Mouse (Mus musculus): ENCODE measurements at regions not wholly inside any gene's neighbourhood (a gene's known extent, or its start where the extent isn't known, plus 50 kb on each side); places are given as distances from the start of the nearest gene placed in this dataset.

DNA sequence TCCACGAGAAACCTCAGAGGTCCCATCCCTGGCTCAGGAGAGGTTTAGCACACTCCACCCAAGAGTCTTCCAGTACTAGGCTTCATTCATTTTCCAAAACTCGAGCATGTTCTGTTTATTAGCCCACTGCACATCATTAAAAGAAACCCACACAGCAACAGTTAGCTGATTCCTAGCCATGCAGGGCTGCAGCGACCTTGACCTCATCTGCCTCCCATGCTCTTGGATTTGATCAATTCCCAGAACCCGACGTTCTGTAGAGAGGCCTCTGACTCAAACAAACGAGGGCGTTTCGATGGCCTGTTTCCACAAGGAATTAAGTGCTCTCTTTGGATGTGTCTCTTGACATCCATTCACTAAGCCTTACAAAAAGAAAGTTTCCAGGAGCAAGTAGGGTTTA, 294.9 kb downstream of the Lyplal1 start:
- intact Hi-C loops (cut with DNase I) = no loop called here
- no peak for DNase-seq (ENCODE audit: low spot score in 2 of 2)

DNA sequence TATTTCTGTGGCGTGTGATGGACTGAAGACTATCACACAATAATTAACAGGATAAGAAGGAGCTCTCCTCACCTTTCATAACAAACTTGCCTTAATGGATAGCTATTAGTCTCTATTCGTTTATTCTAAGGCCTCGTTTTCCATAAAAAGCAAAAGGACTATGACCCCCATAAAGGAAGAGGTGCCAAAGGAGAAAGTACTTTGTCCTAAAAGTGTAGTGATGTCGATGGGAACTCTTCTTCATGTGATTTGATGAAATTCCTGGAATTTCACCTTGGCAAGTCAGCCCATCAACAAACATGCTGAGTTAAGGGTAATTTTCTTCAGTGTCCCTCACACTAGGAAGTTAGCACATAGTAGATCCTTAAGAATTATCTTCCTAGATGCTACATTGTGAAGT, 293.9 kb downstream of the Lyplal1 start:
- no peak for DNase-seq (ENCODE audit: low spot score in 2 of 2)
- intact Hi-C loops (cut with DNase I) = no loop called here

DNA sequence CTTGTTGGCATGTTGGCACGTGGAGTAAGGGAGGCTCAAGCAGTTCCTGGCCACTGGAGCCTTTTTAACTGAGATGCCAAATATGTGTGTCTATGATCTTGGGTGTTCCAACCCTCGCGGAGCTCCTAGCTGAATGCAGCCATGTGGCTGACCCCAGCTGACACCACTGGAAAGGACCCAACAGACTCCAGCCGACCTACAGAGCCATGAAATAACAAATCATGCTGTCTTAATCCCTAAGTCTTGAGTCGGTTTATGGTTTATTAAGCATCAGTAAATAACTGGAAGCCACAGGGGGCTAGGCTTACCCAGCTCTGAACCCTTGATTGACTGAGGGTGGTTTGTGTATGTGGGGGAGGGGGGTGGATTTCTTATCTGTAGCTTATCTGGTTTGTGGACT, 293.2 kb downstream of the Lyplal1 start:
- intact Hi-C loops (cut with DNase I) = no loop called here
- no peak for DNase-seq (ENCODE audit: low spot score in 2 of 2)

DNA sequence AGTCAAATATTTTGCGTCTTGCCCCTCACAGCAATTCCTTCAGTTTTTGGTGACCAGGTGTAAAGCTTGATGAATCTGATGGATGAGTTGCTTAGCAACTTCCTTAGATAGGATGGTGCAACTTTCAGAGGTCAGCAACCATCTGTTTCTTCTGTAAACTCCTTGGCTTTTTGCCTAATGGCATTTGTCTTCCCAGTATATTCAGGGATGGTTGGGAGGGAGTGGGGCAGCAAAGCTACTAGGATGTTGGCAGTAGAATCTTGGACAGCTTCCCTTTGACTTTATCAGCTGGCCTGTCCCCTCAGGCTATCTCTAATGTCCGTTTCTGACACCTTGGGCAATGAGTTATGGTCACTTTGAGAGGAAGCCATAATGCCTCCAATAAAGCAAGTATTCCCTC, 289.1 kb downstream of the Lyplal1 start:
- intact Hi-C loops (cut with DNase I) = no loop called here
- no peak for DNase-seq (ENCODE audit: low spot score in 2 of 2)

DNA sequence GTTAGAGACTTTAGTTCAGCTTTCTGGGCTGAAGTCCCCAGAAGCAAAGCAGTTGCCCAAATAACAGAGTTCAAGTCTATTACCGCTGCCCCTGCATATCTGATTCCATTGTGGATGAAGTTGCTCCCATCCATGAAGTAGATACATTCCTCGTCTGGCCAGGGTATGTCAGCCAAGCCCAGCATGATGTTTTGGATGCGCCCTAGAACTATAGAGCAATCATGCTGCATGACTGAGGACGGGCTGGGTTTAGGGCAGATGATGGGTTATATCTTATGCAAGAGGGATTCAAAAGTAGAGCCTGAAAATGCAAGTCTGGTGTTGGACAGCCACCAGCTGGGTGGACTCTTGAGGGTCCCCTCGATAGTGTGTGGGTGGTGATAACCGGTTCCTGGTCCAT, 288.6 kb downstream of the Lyplal1 start:
- DNase-seq (ENCODE audit: low spot score in 2 of 2) = no peak

DNA sequence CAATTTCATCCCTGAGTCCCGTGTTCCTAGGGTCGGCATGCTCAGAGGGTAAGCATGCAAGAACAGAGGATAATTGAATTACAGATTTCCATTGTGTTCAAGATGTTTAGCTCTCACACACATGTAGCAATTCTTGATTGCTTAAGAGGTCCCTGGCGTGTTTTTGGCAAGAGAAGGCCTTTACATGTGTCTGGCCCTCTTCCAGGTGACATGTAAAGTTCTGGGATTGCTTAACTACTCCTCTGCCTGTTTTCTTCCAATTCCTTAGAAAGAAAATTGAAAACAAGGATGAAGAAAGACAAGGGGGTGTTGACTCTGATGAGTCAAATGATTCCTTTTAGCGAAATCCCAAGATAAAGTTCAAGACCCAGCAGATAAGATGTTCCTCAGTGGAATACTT, 285.1 kb downstream of the Lyplal1 start:
- DNase-seq (ENCODE audit: low spot score in 2 of 2) = no peak
- intact Hi-C loops (cut with DNase I) = no loop called here

More for the DNA sequence above, 288.6 kb downstream of the Lyplal1 start:
- intact Hi-C loops (cut with DNase I) = no loop called here

DNA sequence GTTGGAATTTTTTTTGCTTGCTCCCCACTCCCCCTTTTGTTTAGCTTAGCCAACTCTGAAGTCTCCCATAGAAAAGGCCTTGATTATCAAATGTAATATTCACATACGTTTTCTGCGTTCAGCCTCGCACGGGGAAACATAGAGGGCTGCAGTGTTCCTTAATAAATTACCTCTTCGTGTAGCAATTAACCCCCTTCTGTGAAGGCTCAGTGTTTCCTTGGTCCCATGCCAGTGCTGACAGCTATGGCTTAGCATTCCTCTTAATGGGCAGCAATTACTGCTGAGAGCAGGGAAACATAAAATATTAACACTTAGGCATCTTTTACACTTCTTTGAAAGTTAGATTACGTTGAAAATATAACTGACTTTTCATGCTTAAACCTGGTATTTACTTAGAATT, 282.9 kb downstream of the Lyplal1 start:
- intact Hi-C loops (cut with DNase I) = no loop called here
- no peak for DNase-seq (ENCODE audit: low spot score in 2 of 2)

DNA sequence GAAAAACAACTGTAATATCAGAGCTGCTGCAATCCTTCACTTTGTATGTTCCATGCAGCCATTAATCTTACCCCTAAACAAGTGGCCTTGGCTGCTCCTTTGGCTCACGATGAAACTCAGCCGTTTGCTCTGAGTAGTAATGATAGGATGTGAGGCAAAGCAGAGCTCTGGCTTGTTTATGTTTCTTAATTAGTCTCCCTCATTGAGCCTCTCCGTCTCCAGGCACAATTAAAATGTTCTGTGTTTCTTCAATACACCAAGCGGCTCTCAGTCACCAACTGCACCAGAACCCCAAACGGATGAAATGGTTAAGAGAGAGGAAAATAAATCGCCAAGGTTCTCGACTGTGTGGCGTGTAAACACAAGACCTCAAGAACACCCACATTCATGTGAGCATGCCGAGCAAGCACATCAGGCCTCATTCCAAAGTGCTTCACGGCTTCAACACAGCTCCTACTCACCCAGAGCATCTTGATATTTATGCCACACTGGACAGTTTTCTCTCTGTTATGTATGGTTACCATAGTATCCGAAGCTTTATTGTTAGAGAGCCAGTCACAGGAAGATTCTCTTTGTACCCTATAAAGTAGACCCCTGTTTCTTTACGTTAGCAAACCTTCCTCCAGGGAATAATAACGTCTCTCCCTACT, 280.4 kb downstream of the Lyplal1 start:
- peak in 1 of 2 experiments; percentile 10 for DNase-seq (ENCODE audit: low spot score in 2 of 2)
- intact Hi-C loops (cut with DNase I) = no loop called here

DNA sequence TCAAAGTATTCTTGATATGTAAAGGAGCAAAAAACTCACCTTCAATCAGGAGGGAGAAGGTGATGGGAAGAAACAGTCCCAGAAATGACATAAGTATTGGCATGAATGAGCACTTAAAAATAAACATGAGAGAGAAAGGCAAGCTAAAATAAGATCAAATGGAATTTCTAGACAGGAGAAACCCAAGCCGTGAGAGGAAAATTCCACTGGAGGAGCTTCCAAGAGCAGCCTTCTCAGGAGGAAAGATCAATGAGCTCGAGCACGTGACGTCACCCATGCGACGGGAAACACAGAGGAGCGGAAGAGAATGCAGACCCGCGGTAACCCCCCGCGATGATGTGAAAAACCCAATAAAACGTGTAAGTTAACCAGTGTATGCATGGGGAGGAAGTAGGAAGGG, 274.6 kb downstream of the Lyplal1 start:
- intact Hi-C loops (cut with DNase I) = no loop called here
- peak; percentile 17 to 25 for DNase-seq (ENCODE audit: low spot score in 2 of 2)

DNA sequence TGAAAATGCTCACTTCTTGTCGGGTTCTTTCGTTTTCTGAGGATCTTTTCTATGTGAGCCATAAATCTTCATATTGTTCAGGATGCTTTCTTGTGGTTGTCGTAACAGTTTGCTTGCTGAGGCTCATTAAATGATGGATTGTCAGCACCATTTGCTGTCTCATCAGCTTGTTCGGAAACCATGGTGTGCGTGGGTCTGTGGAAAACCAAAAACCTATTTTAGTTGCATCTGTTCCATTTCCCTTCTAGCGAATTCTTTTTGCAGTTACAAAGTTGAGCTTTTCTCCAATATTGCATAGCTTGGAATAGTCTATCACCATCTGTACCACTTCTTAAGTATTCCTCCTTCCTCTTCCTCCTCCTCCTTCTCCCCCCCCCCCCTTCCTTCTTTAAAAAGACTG, 269.9 kb downstream of the Lyplal1 start:
- intact Hi-C loops (cut with DNase I) = loop anchor here (5.0 kb wide), 1 partner anchor 115 kb away; no protein-coding TSS in a partner anchor
- DNase-seq (ENCODE audit: low spot score in 2 of 2) = peak in 1 of 2 experiments; percentile 21

DNA sequence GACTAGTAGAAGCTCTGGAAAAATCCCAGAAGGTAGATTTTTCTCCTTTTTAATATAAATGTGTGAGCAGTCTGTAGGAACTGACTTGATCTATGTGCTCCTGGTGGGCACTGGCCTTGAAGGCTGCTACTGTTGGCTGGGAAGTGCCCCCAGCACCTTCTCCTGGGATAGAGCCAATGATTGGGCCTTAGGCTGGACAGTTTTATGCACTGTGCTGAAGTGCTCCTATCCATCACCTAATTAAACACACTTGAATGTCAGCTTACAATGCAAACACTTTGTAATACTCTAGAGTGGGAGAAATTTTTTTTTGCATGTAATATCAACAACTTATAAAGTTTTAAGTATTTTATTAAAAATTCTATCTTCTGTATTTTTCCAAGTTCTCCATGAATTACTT, 266.5 kb downstream of the Lyplal1 start:
- no peak for DNase-seq (ENCODE audit: low spot score in 2 of 2)
- intact Hi-C loops (cut with DNase I) = no loop called here

DNA sequence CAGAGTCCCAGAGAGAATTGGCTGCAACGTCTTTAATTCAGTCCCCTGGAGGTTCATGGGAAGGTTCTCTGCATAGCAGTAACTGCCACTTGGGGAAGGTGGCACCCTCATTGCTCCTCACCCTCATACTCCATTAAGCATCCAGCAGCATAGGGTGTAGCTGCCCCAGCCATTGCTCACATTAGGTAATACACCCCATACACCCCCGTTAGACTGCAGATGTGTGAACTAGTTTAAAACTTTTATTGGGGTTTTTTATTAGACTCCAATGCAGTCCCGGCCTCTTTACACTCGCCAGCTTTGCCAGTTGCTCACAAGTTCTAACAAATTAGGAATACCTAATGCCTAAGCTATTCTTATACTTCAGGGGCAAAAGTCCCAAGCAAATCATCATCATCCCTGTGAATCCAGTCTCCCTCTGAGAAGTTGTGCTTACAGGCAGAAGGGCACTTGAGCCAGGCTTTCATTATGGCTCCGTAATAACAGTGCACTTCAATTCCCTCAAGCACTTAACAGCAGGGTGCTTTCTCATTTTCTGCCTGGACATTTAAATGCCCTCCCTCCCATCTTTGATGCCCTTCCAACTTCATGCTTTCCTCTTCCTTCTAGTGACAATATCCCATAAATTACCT, 265.7 kb downstream of the Lyplal1 start:
- intact Hi-C loops (cut with DNase I) = no loop called here
- no peak for DNase-seq (ENCODE audit: low spot score in 2 of 2)

DNA sequence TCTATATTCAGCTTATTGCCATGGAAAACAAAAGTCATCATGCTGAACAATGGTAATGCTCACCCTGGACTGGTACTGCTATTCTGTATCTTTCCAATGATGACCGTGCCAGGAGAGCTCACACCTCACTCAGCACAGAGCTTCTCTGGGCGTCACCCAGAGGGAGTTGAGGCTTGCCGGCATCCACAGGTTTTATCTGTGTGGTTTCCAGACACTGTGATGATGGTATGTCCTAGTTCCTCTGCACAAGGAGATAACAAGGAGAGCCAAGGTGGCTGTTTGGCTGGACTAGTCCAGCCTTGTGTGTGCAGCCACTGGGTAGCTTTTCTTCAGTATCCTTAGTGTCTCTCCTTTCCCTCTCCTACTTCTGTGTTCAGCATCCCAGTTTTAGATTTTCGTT, 255.4 kb downstream of the Lyplal1 start:
- DNase-seq (ENCODE audit: low spot score in 2 of 2) = no peak
- intact Hi-C loops (cut with DNase I) = loop anchor here (10.0 kb wide), 1 partner anchor 137 kb away; no protein-coding TSS in a partner anchor

DNA sequence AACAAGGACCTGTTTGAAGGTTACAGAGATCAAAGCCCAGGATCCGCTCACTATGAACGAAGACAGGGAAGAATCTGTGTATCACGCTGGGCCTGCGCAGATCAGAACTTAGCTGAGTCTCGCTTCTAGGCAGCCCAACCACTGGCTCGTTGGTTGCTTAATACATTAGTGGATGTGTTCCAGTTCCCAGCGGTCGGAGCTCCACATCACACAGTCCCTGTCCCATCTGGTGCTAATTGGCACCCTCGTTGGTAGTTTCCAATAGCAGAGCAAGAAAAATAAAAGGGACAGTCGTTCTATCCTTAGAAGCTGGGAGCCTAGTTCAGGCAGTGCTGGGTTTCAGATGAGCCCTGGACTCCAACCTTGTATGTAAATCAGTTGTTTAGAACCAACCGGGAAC, 251.2 kb downstream of the Lyplal1 start:
- no peak for DNase-seq (ENCODE audit: low spot score in 2 of 2)
- intact Hi-C loops (cut with DNase I) = loop anchor here (10.0 kb wide), 1 partner anchor 141 kb away; no protein-coding TSS in a partner anchor

DNA sequence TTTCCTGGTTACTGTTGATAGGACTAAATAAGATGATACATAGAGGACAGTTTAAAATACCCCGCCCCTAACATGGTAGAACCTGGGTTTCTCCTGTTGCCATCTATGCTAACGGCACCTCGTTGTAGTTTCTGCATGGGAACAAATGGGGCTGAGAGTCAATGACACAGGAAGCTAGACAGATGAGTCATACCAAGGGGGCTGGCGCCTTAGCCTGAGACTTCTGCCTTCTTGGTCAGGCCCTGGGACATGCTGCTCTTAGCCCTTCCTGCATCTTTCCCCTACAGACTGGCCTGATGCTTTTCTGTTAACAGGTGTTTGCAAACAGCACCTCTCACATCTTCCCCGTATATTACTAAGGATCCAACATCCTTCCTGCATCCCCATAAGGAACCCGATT, 250.5 kb downstream of the Lyplal1 start:
- intact Hi-C loops (cut with DNase I) = loop anchor here (10.0 kb wide), 1 partner anchor 142 kb away; no protein-coding TSS in a partner anchor
- DNase-seq (ENCODE audit: low spot score in 2 of 2) = no peak

DNA sequence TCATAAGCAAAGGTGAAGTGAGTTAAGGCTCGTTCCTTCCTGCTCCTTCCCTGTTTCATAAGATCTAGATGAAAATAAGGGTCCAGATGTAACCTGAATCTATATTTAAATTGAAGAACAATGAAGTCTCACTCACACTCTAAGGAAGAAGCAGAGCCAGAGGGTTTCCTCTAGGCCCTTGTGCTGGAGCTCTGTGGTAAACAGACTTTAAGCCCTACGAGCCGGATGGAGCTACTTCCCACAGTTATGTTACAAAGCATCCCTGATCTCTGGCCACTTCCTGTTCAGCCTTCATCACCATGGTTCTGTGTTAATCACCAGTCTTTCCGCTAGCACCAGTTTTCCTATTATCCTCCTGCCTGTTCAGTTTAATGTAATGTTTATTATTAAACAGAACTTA, 250.1 kb downstream of the Lyplal1 start:
- DNase-seq (ENCODE audit: low spot score in 2 of 2) = no peak

DNA sequence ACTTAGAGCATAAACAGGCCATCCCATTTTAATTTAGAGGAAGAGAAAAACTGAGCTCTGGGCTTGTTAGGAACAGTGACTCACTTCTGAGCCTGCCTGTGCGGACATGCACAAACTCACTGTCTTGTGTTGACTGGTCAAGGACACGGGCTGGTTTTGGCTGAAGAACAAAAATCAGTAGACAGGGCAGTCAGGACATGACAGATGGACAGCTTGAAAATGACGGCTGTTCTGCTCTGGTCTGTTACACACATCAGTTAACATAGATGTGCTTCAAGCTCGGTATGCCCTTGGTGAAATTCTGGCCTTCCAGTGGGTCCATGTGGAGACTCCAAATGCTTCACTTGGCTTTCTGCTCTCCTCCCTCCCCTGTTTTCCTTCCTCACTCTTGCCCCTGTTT, 248.4 kb downstream of the Lyplal1 start:
- DNase-seq (ENCODE audit: low spot score in 2 of 2) = no peak
- intact Hi-C loops (cut with DNase I) = loop anchor here (10.0 kb wide), 1 partner anchor 144 kb away; no protein-coding TSS in a partner anchor

More for the DNA sequence above, 250.1 kb downstream of the Lyplal1 start:
- intact Hi-C loops (cut with DNase I) = loop anchor here (10.0 kb wide), 1 partner anchor 142 kb away; no protein-coding TSS in a partner anchor

DNA sequence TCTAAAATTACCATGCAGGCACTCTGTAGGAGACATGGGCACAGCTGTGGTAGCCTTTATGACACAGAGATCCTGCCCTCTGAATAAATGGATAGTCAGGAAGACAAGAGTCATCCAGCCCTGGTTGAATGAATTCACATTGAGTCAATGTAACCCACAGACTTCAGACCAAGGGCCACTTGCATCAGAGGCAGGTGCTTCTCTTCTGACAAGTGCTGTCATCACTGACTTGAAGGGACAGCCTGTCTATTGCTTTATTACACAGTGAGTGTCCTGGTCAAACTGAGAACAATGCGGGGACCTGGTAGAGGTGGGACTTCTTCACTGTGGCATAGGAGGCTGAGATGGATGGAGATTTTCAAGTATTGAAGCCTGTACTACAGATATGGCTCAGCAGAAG, 230.1 kb downstream of the Lyplal1 start:
- no peak for DNase-seq (ENCODE audit: low spot score in 2 of 2)
- intact Hi-C loops (cut with DNase I) = no loop called here

DNA sequence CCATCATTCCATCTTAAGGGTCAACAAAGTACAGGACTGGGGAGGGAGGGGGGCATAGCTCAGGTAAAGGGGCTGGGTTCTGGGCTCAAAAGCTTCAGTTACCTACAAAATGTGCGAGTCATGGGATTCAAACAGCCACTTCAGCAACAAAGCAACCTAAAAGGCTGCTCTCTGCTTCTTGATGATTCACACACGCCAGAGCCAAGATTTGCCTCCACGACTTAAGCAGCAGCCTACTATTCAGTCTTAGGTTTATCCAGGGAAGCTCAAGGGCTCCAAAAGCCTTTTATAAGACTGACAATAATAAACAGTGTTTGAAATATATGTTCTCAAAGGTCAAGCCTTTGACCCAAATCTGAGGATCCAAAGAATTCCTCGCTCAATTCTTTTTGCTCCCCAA, 225.3 kb downstream of the Lyplal1 start:
- no peak for DNase-seq (ENCODE audit: low spot score in 2 of 2)
- intact Hi-C loops (cut with DNase I) = no loop called here

DNA sequence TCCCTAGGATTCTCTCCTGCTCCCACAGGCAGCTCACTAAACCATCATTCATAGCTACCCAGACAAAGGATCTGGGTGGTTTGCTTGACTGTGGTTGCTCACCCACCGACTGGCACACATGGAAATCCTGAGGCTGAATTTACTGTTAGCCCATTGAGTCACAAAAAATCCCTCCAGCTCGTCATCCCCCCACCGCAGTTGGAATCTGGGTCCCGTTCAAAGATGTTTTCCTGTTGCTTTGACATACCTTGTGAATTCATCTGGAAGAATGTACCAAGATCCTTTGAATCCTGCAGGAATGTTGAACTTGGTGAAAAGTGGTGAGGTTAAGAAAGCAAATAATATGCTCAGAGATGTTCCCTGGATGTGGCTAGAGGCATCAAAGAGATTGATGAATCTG, 223.7 kb downstream of the Lyplal1 start:
- intact Hi-C loops (cut with DNase I) = no loop called here
- no peak for DNase-seq (ENCODE audit: low spot score in 2 of 2)

DNA sequence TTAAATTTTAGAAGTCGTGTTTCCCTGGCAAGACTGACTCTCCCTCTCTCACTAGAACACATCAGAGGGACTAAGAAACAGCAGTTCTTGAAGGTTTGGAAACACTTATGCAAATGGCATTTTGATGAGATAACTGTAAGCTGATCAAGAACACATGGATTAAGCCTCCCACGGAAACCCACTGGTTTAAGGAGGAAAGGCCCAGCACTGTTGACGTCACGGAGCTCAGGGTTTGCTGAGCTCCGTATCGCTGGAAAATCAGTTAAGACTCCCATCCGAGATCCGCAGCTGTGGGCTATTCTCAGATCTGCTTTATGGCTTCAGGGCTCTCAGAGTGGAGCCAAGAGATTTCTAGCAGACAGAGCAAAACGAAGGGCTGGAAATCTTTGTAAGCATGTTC, 218.6 kb downstream of the Lyplal1 start:
- DNase-seq (ENCODE audit: low spot score in 2 of 2) = peak; percentile 7
- intact Hi-C loops (cut with DNase I) = no loop called here

Measured in left cerebral cortex, postnatal 36 days (tissue).